Comparison of ENCODE assay signal across 26 mouse cellular contexts in the genomic region with DNA sequence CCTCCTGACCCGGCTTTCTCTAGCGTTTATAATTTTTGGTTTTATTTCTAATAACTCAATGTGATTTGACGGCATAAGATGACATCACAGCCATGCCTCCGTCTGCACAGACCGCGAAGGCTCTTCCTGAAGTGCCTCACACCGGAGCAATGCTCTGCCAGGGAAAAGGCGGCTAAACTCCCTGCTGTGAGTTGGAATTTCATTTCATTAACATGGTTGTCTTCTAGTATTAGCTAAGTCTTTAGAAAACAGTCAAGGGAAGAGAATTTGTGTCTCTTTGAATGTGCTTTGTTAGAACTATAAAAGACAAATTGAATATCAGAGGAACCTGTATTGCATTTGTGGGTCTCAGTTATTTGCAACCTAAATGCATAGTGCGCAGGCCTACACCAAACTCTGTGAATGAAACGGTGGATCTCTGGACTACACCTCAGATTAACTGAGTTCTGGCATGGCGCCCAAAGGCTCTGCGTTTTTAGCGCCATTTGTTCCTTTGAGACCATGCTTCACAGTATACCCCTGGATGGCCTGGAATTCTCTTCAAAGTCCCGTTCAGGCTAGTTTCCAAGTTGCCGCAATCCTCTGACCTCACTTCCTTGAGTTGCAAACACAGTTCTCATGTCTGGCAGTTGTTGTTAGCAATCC.
DNase-seq lines count a peak whose midpoint lies in the region; ATAC-seq and TF ChIP-seq lines count a peak whose summit lies in the region.
"Had no signal": no experiment of that assay in that cellular context is flagged by ENCODE, and none has a peak within 500 bp of the region (broad histone marks: within the 10 kb centered on the region; RNA-seq: fewer than 3 reads in every experiment).

No protein-coding gene starts in this region.

- DNase-seq in forebrain, embryonic 14.5 days (ENCODE audit: low spot score) = peak; percentile 16
- no peak for DNase-seq in limb, embryonic 10.5 days (ENCODE audit: low spot score)
- peak; percentile 51 for DNase-seq in midbrain, embryonic 14.5 days
- peak; percentile 40 for DNase-seq in limb, embryonic 14.5 days (ENCODE audit: low spot score)
- no peak for DNase-seq in gastrocnemius, adult 18-20 months (ENCODE audit: low spot score)
- DNase-seq: adrenal gland, postnatal 36 days; cerebellum, adult 8-10 months; forebrain, postnatal 0 days; gastrocnemius, postnatal 10 days; heart, postnatal 10 days; kidney, adult 9 months; liver; lung, postnatal 36 days; right cerebral cortex, postnatal 4 days; thymus, adult 2 months; thymus, postnatal 4 days had no signal

- no peak for ATAC-seq in forebrain, embryonic 14.5 days
- no peak for ATAC-seq in forebrain, embryonic 12.5 days (ENCODE audit: low FRiP score)
- ATAC-seq in limb, embryonic 13.5 days (ENCODE audit: low FRiP score, low read depth) = 0 out of 2 replicates have a peak, but pooled peaks have one; percentile 49
- ATAC-seq in midbrain, embryonic 14.5 days (ENCODE audit: low FRiP score, low TSS enrichment) = no peak
- ATAC-seq in midbrain, embryonic 15.5 days (replicated peaks) = no peak
- ATAC-seq in limb, embryonic 14.5 days (ENCODE audit: low FRiP score, low read depth) = peak; percentile 28; the same call in 1 of the 2 replicates
- ATAC-seq: CD4-positive, CD25-positive, alpha-beta regulatory T cell, adult 4 months; forebrain, postnatal 0 days; inflammation-experienced regulatory T-cells, adult 6 months had no signal

- H3K4me1 ChIP-seq in forebrain, embryonic 14.5 days (ENCODE audit: control insufficient read depth, insufficient read depth, low read length) = no peaks in the 10 kb centered on the region
- no peaks in the 10 kb centered on the region for H3K4me1 ChIP-seq in forebrain, embryonic 12.5 days
- peaks cover 4% of the 10 kb centered on the region; the same call in 1 of the 2 replicates for H3K4me1 ChIP-seq in limb, embryonic 13.5 days
- H3K4me1 ChIP-seq in limb, embryonic 10.5 days = peaks cover 18% of the 10 kb centered on the region
- H3K4me1 ChIP-seq in midbrain, embryonic 14.5 days (ENCODE audit: control insufficient read depth, insufficient read depth, low read length) = no peaks in the 10 kb centered on the region
- H3K4me1 ChIP-seq in midbrain, embryonic 15.5 days = no peaks in the 10 kb centered on the region
- no peaks in the 10 kb centered on the region for H3K4me1 ChIP-seq in limb, embryonic 14.5 days (ENCODE audit: control insufficient read depth, insufficient read depth, low read length)
- H3K4me1 ChIP-seq: hindbrain, embryonic 15.5 days had no signal

- H3K27me3 ChIP-seq in forebrain, embryonic 14.5 days (replicated peaks; ENCODE audit: control insufficient read depth, insufficient read depth, low read length) = no peaks in the 10 kb centered on the region
- H3K27me3 ChIP-seq in forebrain, embryonic 12.5 days = 0 out of 2 replicates have a peak, but pooled peaks cover 3% of the 10 kb centered on the region
- H3K27me3 ChIP-seq in limb, embryonic 13.5 days = no peaks in the 10 kb centered on the region
- H3K27me3 ChIP-seq in limb, embryonic 10.5 days (ENCODE audit: low read depth, poor library complexity, severe bottlenecking) = no peaks in the 10 kb centered on the region
- H3K27me3 ChIP-seq in midbrain, embryonic 14.5 days (ENCODE audit: control insufficient read depth, insufficient read depth, low read length) = no peaks in the 10 kb centered on the region
- H3K27me3 ChIP-seq in midbrain, embryonic 15.5 days (replicated peaks) = no peaks in the 10 kb centered on the region
- no peaks in the 10 kb centered on the region for H3K27me3 ChIP-seq in limb, embryonic 14.5 days (ENCODE audit: control insufficient read depth, insufficient read depth, low read length)
- H3K27me3 ChIP-seq: heart, embryonic 13.5 days; hindbrain, embryonic 15.5 days; neural tube, embryonic 13.5 days had no signal

- H3K4me2 ChIP-seq in forebrain, embryonic 14.5 days (ENCODE audit: low read length) = no peak overlapping the region
- H3K4me2 ChIP-seq in forebrain, embryonic 12.5 days = no peak overlapping the region
- H3K4me2 ChIP-seq in limb, embryonic 13.5 days (replicated peaks) = no peak overlapping the region
- H3K4me2 ChIP-seq in midbrain, embryonic 14.5 days (ENCODE audit: low read length) = no peak overlapping the region
- H3K4me2 ChIP-seq in midbrain, embryonic 15.5 days = no peak overlapping the region
- no peak overlapping the region for H3K4me2 ChIP-seq in limb, embryonic 14.5 days (replicated peaks; ENCODE audit: low read depth, low read length, severe bottlenecking)
- H3K4me2 ChIP-seq: heart, embryonic 13.5 days; hindbrain, embryonic 15.5 days; midbrain, embryonic 11.5 days; neural tube, embryonic 13.5 days had no signal

- H3K9me3 ChIP-seq in forebrain, embryonic 14.5 days (replicated peaks; ENCODE audit: control insufficient read depth, low read length) = no peaks in the 10 kb centered on the region
- no peaks in the 10 kb centered on the region for H3K9me3 ChIP-seq in forebrain, embryonic 12.5 days
- H3K9me3 ChIP-seq in limb, embryonic 13.5 days = no peaks in the 10 kb centered on the region
- H3K9me3 ChIP-seq in limb, embryonic 10.5 days (replicated peaks) = no peaks in the 10 kb centered on the region
- no peaks in the 10 kb centered on the region for H3K9me3 ChIP-seq in midbrain, embryonic 14.5 days (ENCODE audit: control insufficient read depth, low read length)
- no peaks in the 10 kb centered on the region for H3K9me3 ChIP-seq in midbrain, embryonic 15.5 days
- no peaks in the 10 kb centered on the region for H3K9me3 ChIP-seq in limb, embryonic 14.5 days (ENCODE audit: control insufficient read depth, low read length)
- H3K9me3 ChIP-seq: heart, embryonic 13.5 days; hindbrain, embryonic 15.5 days; neural tube, embryonic 13.5 days had no signal

- H3K27ac ChIP-seq in forebrain, embryonic 14.5 days (ENCODE audit: low read depth, low read length) = no peak overlapping the region
- H3K27ac ChIP-seq in forebrain, embryonic 12.5 days = no peak overlapping the region
- H3K27ac ChIP-seq in limb, embryonic 13.5 days = no peak overlapping the region
- H3K27ac ChIP-seq in limb, embryonic 10.5 days = no peak overlapping the region
- H3K27ac ChIP-seq in midbrain, embryonic 14.5 days (replicated peaks; ENCODE audit: low read depth, low read length) = no peak overlapping the region
- no peak overlapping the region for H3K27ac ChIP-seq in midbrain, embryonic 15.5 days
- H3K27ac ChIP-seq in limb, embryonic 14.5 days (replicated peaks; ENCODE audit: low read depth, low read length) = no peak overlapping the region
- H3K27ac ChIP-seq: heart, embryonic 13.5 days; hindbrain, embryonic 15.5 days; liver, embryonic 14.5 days; neural tube, embryonic 13.5 days had no signal

- 65% methylated on average over 15 of the region's 15 CpGs for WGBS in forebrain, embryonic 14.5 days
- WGBS in forebrain, embryonic 12.5 days = 75% methylated on average over 15 of the region's 15 CpGs
- 69% methylated on average over 15 of the region's 15 CpGs for whole genome bisulfite sequencing in limb, embryonic 13.5 days
- 85% methylated on average over 15 of the region's 15 CpGs for WGBS in limb, embryonic 10.5 days
- WGBS in midbrain, embryonic 14.5 days = 50% methylated on average over 15 of the region's 15 CpGs
- WGBS in midbrain, embryonic 15.5 days = 59% methylated on average over 15 of the region's 15 CpGs
- 68% methylated on average over 15 of the region's 15 CpGs for WGBS in limb, embryonic 14.5 days

- H3K36me3 ChIP-seq in forebrain, embryonic 14.5 days (ENCODE audit: control insufficient read depth, insufficient read depth, low read length) = no peaks in the 10 kb centered on the region
- no peaks in the 10 kb centered on the region for H3K36me3 ChIP-seq in forebrain, embryonic 12.5 days (replicated peaks)
- no peaks in the 10 kb centered on the region for H3K36me3 ChIP-seq in limb, embryonic 13.5 days
- H3K36me3 ChIP-seq in limb, embryonic 10.5 days = no peaks in the 10 kb centered on the region
- H3K36me3 ChIP-seq in midbrain, embryonic 14.5 days (ENCODE audit: control insufficient read depth, insufficient read depth, low read length) = no peaks in the 10 kb centered on the region
- no peaks in the 10 kb centered on the region for H3K36me3 ChIP-seq in midbrain, embryonic 15.5 days (replicated peaks)
- H3K36me3 ChIP-seq in limb, embryonic 14.5 days (ENCODE audit: control insufficient read depth, insufficient read depth, low read length) = no peaks in the 10 kb centered on the region
- H3K36me3 ChIP-seq: heart, embryonic 13.5 days; hindbrain, embryonic 15.5 days; neural tube, embryonic 13.5 days had no signal

- no peak for TF ChIP-seq POLR2A in limb, embryonic 14.5 days (IDR thresholded peaks at IDR 0.05; ENCODE audit: borderline replicate concordance, extremely low read depth, insufficient read depth, insufficient read length)

- H3K4me3 ChIP-seq in forebrain, embryonic 14.5 days (ENCODE audit: low read depth, low read length) = no peak overlapping the region
- no peak overlapping the region for H3K4me3 ChIP-seq in forebrain, embryonic 12.5 days (replicated peaks)
- H3K4me3 ChIP-seq in limb, embryonic 13.5 days = no peak overlapping the region
- no peak overlapping the region for H3K4me3 ChIP-seq in limb, embryonic 10.5 days
- H3K4me3 ChIP-seq in midbrain, embryonic 14.5 days (replicated peaks; ENCODE audit: low read depth, low read length) = no peak overlapping the region
- no peak overlapping the region for H3K4me3 ChIP-seq in midbrain, embryonic 15.5 days
- H3K4me3 ChIP-seq in limb, embryonic 14.5 days (replicated peaks; ENCODE audit: low read length) = no peak overlapping the region
- H3K4me3 ChIP-seq: heart, embryonic 13.5 days; hindbrain, embryonic 15.5 days; neural tube, embryonic 13.5 days had no signal

- no peak overlapping the region for H3K9ac ChIP-seq in forebrain, embryonic 14.5 days (ENCODE audit: low read length)
- H3K9ac ChIP-seq in forebrain, embryonic 12.5 days = no peak overlapping the region
- H3K9ac ChIP-seq in limb, embryonic 13.5 days = no peak overlapping the region
- no peak overlapping the region for H3K9ac ChIP-seq in midbrain, embryonic 14.5 days (replicated peaks; ENCODE audit: low read length)
- no peak overlapping the region for H3K9ac ChIP-seq in midbrain, embryonic 15.5 days
- no peak overlapping the region for H3K9ac ChIP-seq in limb, embryonic 14.5 days (ENCODE audit: low read depth, low read length, severe bottlenecking)
- H3K9ac ChIP-seq: forebrain, postnatal 0 days; heart, embryonic 13.5 days; hindbrain, embryonic 15.5 days; liver, embryonic 14.5 days; neural tube, embryonic 13.5 days had no signal

Comparison
In these comparisons a context has a peak if more than half of its experiments do, and no peak if none do; other contexts are left out.
1. DNase-seq: peak in forebrain, embryonic 14.5 days (single experiment), midbrain, embryonic 14.5 days (single experiment) and limb, embryonic 14.5 days (single experiment); none in limb, embryonic 10.5 days (single experiment) and gastrocnemius, adult 18-20 months (single experiment).
2. ATAC-seq: peak in limb, embryonic 13.5 days (single experiment) and limb, embryonic 14.5 days (single experiment); none in forebrain, embryonic 14.5 days (single experiment), forebrain, embryonic 12.5 days (single experiment), midbrain, embryonic 14.5 days (single experiment) and midbrain, embryonic 15.5 days (single experiment).